Mouse (Mus musculus): ENCODE measurements around the gene Akap8l.

DNA sequence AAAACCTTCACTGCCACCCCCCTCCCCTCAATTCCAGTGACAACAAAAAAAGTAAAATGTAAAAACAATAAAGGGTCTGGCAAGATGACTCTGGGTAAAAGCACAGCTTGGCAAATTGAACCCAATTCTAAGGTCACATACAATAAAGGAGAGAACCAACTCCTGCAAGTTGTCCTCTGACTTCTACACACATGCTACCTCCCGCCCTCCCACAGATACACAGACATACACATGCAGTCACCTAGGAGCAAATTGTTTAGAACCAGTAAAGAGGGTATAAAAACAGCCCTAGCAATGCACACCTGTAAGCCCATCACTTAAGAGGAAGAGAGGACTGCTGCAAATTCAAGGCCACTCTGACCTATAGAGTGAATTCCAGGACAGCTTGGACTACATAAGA lies 27.6 kb downstream of the Akap8l start:
- TF ChIP-seq POLR2A (IDR thresholded peaks at IDR 0.05; ENCODE audit: control insufficient read depth in 1 of 2, insufficient read depth in 1 of 2, low read depth in 1 of 2, low read length in 2 of 2, poor library complexity in 1 of 2) (no peak), CTCF (IDR thresholded peaks at IDR 0.05 in 2 of 3, conservative IDR thresholded peaks at IDR 0.05 in 1 of 3; ENCODE audit: control insufficient read depth in 1 of 3, insufficient read depth in 1 of 3, low read depth in 2 of 3, low read length in 3 of 3, poor library complexity in 1 of 3, severe bottlenecking in 1 of 3) (no peak), MAFK (IDR thresholded peaks at IDR 0.05; ENCODE audit: borderline replicate concordance, low read depth, low read length) (no peak), E2F4 (IDR thresholded peaks at IDR 0.05; ENCODE audit: borderline replicate concordance, low read depth, low read length) (no peak), GATA1 (IDR thresholded peaks at IDR 0.05; ENCODE audit: low read depth, low read length) (no peak), GABPA (IDR thresholded peaks at IDR 0.05; ENCODE audit: low read depth, low read length) (no peak)
